Mouse (Mus musculus): Measurements from ENCODE around the gene Slc7a8. TPM values are rescaled to one million over a fixed set of nuclear protein-coding genes. Genes with fewer than 3 reads are reported as not detected.

The Slc7a8 gene
- polyA plus RNA-seq, 1 experiment from 2014 or later, result 7.4 TPM

GRCm38 (mm10) chr14:54806124-54806523, 24.4 kb upstream of the Slc7a8 start:
- no peaks in the 10 kb centered on the region for H3K4me1 ChIP-seq (ENCODE audit: control insufficient read depth, insufficient read depth, low read length)
- no peak overlapping the region for H3K9ac ChIP-seq (ENCODE audit: low read depth, low read length)
- no peak overlapping the region for H3K4me2 ChIP-seq (ENCODE audit: low read depth, low read length)
- H3K36me3 ChIP-seq (ENCODE audit: control insufficient read depth, insufficient read depth, low read length), result no peaks in the 10 kb centered on the region
- ATAC-seq (ENCODE audit: low read depth) (no peak), DNase-seq (ENCODE audit: low spot score) (no peak)
- H3K9me3 ChIP-seq (ENCODE audit: control insufficient read depth, low read length), result no peaks in the 10 kb centered on the region
- H3K27ac ChIP-seq (replicated peaks; ENCODE audit: low read depth, low read length), result no peak overlapping the region
- 73% methylated on average over 4 of the region's 4 CpGs for WGBS
- H3K4me3 ChIP-seq (ENCODE audit: low read depth, low read length), result no peak overlapping the region
- no peaks in the 10 kb centered on the region for H3K27me3 ChIP-seq (replicated peaks; ENCODE audit: control insufficient read depth, insufficient read depth, low read length)

GRCm38 (mm10) chr14:54802428-54802827, 20.7 kb upstream of the Slc7a8 start:
- H3K9me3 ChIP-seq (ENCODE audit: control insufficient read depth, low read length), result no peaks in the 10 kb centered on the region

DNA sequence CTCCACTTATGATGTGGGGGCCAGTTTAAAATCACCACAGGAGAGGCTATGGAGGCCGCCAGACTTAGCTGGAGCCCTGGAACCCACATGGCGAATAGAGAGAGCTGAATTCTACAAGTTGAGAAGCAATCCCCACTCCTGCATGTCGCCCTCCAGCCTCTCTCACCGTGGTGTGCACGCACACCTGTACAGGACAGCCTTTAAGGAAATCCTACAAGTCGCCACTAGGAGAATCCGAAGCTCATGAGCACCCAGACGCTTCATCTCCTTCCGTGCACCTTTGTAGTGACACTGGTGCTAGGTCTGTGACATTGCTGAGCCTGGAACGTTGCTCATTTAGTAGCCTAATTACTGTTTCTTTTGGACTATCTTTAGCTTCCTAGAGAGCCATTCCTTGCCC, 17.9 kb upstream of the Slc7a8 start:
- H3K4me3 ChIP-seq (ENCODE audit: low read depth, low read length), result no peak overlapping the region
- H3K36me3 ChIP-seq (ENCODE audit: control insufficient read depth, insufficient read depth, low read length), result no peaks in the 10 kb centered on the region
- no peak overlapping the region for H3K4me2 ChIP-seq (ENCODE audit: low read depth, low read length)
- H3K4me1 ChIP-seq (ENCODE audit: control insufficient read depth, insufficient read depth, low read length), result no peaks in the 10 kb centered on the region
- H3K27ac ChIP-seq (replicated peaks; ENCODE audit: low read depth, low read length), result no peak overlapping the region
- no peaks in the 10 kb centered on the region for H3K27me3 ChIP-seq (replicated peaks; ENCODE audit: control insufficient read depth, insufficient read depth, low read length)
- 52% methylated on average over 10 of the region's 10 CpGs for WGBS
- H3K9me3 ChIP-seq (ENCODE audit: control insufficient read depth, low read length), result no peaks in the 10 kb centered on the region
- no peak for ATAC-seq (ENCODE audit: low read depth)
- no peak overlapping the region for H3K9ac ChIP-seq (ENCODE audit: low read depth, low read length)
- DNase-seq (ENCODE audit: low spot score), result no peak

More at GRCm38 (mm10) chr14:54802428-54802827, 20.7 kb upstream of the Slc7a8 start:
- DNase-seq (ENCODE audit: low spot score) (no peak), ATAC-seq (ENCODE audit: low read depth) (no peak)
- H3K36me3 ChIP-seq (ENCODE audit: control insufficient read depth, insufficient read depth, low read length), result no peaks in the 10 kb centered on the region
- H3K9ac ChIP-seq (ENCODE audit: low read depth, low read length), result no peak overlapping the region
- no peak overlapping the region for H3K4me2 ChIP-seq (ENCODE audit: low read depth, low read length)
- WGBS, result 68% methylated on average over 4 of the region's 4 CpGs
- H3K4me3 ChIP-seq (ENCODE audit: low read depth, low read length), result no peak overlapping the region
- no peaks in the 10 kb centered on the region for H3K27me3 ChIP-seq (replicated peaks; ENCODE audit: control insufficient read depth, insufficient read depth, low read length)
- H3K27ac ChIP-seq (replicated peaks; ENCODE audit: low read depth, low read length), result no peak overlapping the region
- no peaks in the 10 kb centered on the region for H3K4me1 ChIP-seq (ENCODE audit: control insufficient read depth, insufficient read depth, low read length)

DNA sequence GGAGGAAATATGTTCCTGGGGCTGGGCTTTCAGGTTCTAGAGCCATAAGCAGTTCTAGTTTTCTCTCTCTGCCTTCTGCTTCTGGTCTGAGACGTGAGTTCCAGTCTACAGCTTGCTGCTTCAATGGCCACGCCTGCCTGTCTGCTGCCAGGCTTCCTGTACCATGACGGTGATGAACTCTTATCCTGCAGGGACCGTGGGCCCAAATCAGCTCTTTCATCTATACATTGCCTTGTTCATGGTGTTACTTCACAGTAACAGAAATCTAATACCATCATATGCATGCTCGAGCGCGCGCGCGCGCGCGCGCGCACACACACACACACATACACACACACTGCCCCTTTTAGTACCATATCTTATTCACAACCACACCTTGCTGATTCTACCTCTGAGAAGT, 15.0 kb upstream of the Slc7a8 start:
- Histone ChIP-seq H3K27me3 (replicated peaks; ENCODE audit: control insufficient read depth, insufficient read depth, low read length) (no peaks in the 10 kb centered on the region), H3K27ac (replicated peaks; ENCODE audit: low read depth, low read length) (no peak overlapping the region), H3K4me3 (ENCODE audit: low read depth, low read length) (no peak overlapping the region), H3K4me1 (ENCODE audit: control insufficient read depth, insufficient read depth, low read length) (no peaks in the 10 kb centered on the region), H3K9ac (ENCODE audit: low read depth, low read length) (no peak overlapping the region), H3K4me2 (ENCODE audit: low read depth, low read length) (no peak overlapping the region), H3K36me3 (ENCODE audit: control insufficient read depth, insufficient read depth, low read length) (no peaks in the 10 kb centered on the region), H3K9me3 (ENCODE audit: control insufficient read depth, low read length) (no peaks in the 10 kb centered on the region)
- WGBS, result 90% methylated on average over 15 of the region's 15 CpGs
- ATAC-seq (ENCODE audit: low read depth), result no peak
- DNase-seq (ENCODE audit: low spot score), result no peak

DNA sequence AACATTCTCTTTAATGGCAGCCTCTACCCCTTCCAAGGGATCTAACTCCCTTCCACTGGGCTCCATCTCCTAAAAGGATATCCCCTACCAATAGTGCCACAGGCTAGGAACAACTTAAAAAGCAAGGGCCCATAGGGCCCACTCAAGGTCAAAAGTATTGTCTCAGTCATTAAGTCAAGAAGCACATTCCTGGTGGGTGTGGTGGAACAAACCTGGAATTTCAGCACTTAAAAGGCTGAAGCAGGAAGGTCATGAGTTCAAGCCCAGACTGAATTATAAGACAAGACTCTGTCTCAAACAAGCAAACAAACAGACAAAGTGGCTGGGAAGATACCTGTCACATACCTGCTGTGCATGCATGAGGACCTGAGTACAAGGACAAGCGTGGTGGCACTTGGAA, 14.2 kb upstream of the Slc7a8 start:
- no peaks in the 10 kb centered on the region for H3K36me3 ChIP-seq (ENCODE audit: control insufficient read depth, insufficient read depth, low read length)
- no peak overlapping the region for H3K4me2 ChIP-seq (ENCODE audit: low read depth, low read length)
- no peaks in the 10 kb centered on the region for H3K27me3 ChIP-seq (replicated peaks; ENCODE audit: control insufficient read depth, insufficient read depth, low read length)
- H3K9ac ChIP-seq (ENCODE audit: low read depth, low read length), result no peak overlapping the region
- no peaks in the 10 kb centered on the region for H3K9me3 ChIP-seq (ENCODE audit: control insufficient read depth, low read length)
- WGBS, result 79% methylated on average over 1 of the region's 1 CpGs
- DNase-seq (ENCODE audit: low spot score), result no peak
- no peak for ATAC-seq (ENCODE audit: low read depth)
- no peaks in the 10 kb centered on the region for H3K4me1 ChIP-seq (ENCODE audit: control insufficient read depth, insufficient read depth, low read length)
- H3K27ac ChIP-seq (replicated peaks; ENCODE audit: low read depth, low read length), result no peak overlapping the region
- no peak overlapping the region for H3K4me3 ChIP-seq (ENCODE audit: low read depth, low read length)

DNA sequence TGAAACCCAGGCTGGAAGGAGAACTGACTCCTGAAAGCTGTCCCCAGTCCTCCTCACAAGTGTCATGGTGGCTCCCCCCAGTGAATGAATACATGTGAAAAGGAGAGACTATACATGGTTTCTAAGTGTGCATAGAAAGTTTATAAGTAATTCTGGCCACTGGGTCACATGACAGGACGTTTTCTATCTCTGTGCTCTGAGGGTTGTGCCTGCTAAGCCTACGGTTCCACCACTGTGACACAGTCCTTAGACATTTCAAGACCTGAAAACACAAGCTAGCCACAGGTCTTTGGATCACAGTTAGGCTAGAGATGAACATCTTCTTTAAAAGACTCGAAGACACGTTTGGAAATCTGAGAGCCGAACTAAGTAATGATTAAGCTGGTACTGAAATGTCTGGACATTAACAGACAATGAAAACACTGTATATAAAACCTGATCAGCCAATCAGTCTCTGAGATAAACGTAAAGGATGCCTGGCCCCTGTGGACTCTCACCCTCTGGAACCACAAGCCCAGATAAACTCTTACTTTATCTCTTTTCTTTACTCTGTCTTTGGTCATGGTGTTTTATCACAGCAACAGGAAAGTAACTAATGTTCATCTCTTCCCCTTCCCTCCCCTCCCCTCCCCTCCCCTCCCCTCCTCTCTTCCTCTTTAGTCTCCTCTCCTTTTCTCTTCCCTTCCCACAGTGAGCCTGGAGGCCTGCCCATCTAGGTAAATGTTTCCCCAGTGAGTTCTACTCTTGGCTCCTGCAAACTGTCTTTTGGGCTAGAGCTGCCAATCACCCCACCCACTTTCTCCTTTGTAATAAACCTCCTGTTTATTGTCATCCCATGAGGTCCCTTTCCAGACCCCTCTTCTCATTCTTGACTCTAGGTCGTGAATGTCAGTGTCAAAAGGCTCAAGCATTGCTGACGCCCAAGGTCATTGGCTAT, 12.4 kb upstream of the Slc7a8 start:
- WGBS, result 82% methylated on average over 8 of the region's 8 CpGs
- Histone ChIP-seq H3K9me3 (ENCODE audit: control insufficient read depth, low read length) (no peaks in the 10 kb centered on the region), H3K9ac (ENCODE audit: low read depth, low read length) (no peak overlapping the region), H3K4me2 (ENCODE audit: low read depth, low read length) (no peak overlapping the region), H3K4me1 (ENCODE audit: control insufficient read depth, insufficient read depth, low read length) (no peaks in the 10 kb centered on the region), H3K27ac (replicated peaks; ENCODE audit: low read depth, low read length) (no peak overlapping the region), H3K4me3 (ENCODE audit: low read depth, low read length) (no peak overlapping the region), H3K27me3 (replicated peaks; ENCODE audit: control insufficient read depth, insufficient read depth, low read length) (no peaks in the 10 kb centered on the region), H3K36me3 (ENCODE audit: control insufficient read depth, insufficient read depth, low read length) (no peaks in the 10 kb centered on the region)
- ATAC-seq (ENCODE audit: low read depth) (no peak), DNase-seq (ENCODE audit: low spot score) (no peak)

DNA sequence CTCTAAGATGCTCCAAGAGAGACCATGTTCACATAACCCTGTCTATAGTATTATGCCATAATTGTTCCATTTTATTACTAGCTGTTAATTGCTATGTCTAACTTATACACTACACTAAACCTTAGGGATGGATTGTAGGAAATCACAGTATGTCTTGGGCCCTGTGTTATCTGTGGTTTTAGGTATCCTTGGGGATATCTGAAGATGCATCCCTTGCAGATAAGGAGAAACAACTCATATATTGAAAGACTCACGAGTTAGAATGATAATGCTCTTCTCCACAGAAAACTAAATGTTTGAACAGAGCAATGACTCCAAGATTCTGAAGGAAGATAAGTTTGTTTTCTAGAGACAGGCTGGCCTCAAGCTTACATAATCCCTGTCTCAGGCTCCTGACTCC, 11.6 kb upstream of the Slc7a8 start:
- ATAC-seq (ENCODE audit: low read depth), result no peak
- H3K4me1 ChIP-seq (ENCODE audit: control insufficient read depth, insufficient read depth, low read length), result no peaks in the 10 kb centered on the region
- no peak overlapping the region for H3K4me3 ChIP-seq (ENCODE audit: low read depth, low read length)
- no peak overlapping the region for H3K9ac ChIP-seq (ENCODE audit: low read depth, low read length)
- no peak for DNase-seq (ENCODE audit: low spot score)
- H3K27ac ChIP-seq (replicated peaks; ENCODE audit: low read depth, low read length), result no peak overlapping the region
- no peaks in the 10 kb centered on the region for H3K27me3 ChIP-seq (replicated peaks; ENCODE audit: control insufficient read depth, insufficient read depth, low read length)
- 67% methylated on average over 1 of the region's 1 CpGs for WGBS
- H3K9me3 ChIP-seq (ENCODE audit: control insufficient read depth, low read length), result no peaks in the 10 kb centered on the region
- no peak overlapping the region for H3K4me2 ChIP-seq (ENCODE audit: low read depth, low read length)
- H3K36me3 ChIP-seq (ENCODE audit: control insufficient read depth, insufficient read depth, low read length), result no peaks in the 10 kb centered on the region

DNA sequence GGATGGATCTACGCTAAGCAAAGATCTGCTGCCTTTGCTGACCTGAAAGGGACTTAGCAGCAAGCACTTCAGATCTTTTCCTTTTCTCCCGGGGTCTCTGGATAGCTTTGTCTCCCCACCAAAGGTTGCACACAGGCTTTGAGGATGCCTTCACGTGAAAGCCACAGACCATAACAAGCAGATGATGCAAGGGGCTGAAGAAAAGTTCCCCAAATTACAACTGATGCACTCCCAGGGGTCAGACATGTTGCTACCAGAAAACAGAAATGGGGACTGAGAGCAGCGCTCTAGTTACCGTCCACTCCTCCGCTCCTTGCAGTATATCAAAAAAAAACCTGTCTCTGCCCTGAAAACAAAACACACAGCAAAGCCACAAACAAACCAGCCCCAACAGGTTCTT, 10.4 kb upstream of the Slc7a8 start:
- ATAC-seq (ENCODE audit: low read depth) (no peak), DNase-seq (ENCODE audit: low spot score) (no peak)
- WGBS, result 76% methylated on average over 6 of the region's 6 CpGs

GRCm38 (mm10) chr14:54788231-54788630, 6.5 kb upstream of the Slc7a8 start:
- Histone ChIP-seq H3K27ac (replicated peaks; ENCODE audit: low read depth, low read length) (no peak overlapping the region), H3K27me3 (replicated peaks; ENCODE audit: control insufficient read depth, insufficient read depth, low read length) (no peaks in the 10 kb centered on the region), H3K4me1 (ENCODE audit: control insufficient read depth, insufficient read depth, low read length) (peaks cover 6% of the 10 kb centered on the region; the same call in 1 of the 2 replicates), H3K9ac (ENCODE audit: low read depth, low read length) (no peak overlapping the region), H3K4me2 (ENCODE audit: low read depth, low read length) (no peak overlapping the region), H3K36me3 (ENCODE audit: control insufficient read depth, insufficient read depth, low read length) (no peaks in the 10 kb centered on the region), H3K4me3 (ENCODE audit: low read depth, low read length) (no peak overlapping the region), H3K9me3 (ENCODE audit: control insufficient read depth, low read length) (no peaks in the 10 kb centered on the region)
- WGBS, result 95% methylated on average over 5 of the region's 5 CpGs
- ATAC-seq (ENCODE audit: low read depth) (no peak), DNase-seq (ENCODE audit: low spot score) (no peak)

More for the DNA sequence above, 10.4 kb upstream of the Slc7a8 start:
- Histone ChIP-seq H3K4me2 (ENCODE audit: low read depth, low read length) (no peak overlapping the region), H3K9ac (ENCODE audit: low read depth, low read length) (no peak overlapping the region), H3K27ac (replicated peaks; ENCODE audit: low read depth, low read length) (no peak overlapping the region), H3K9me3 (ENCODE audit: control insufficient read depth, low read length) (no peaks in the 10 kb centered on the region), H3K4me3 (ENCODE audit: low read depth, low read length) (no peak overlapping the region), H3K36me3 (ENCODE audit: control insufficient read depth, insufficient read depth, low read length) (no peaks in the 10 kb centered on the region), H3K4me1 (ENCODE audit: control insufficient read depth, insufficient read depth, low read length) (no peaks in the 10 kb centered on the region), H3K27me3 (replicated peaks; ENCODE audit: control insufficient read depth, insufficient read depth, low read length) (no peaks in the 10 kb centered on the region)
